Mouse (Mus musculus): ENCODE data around the gene Tle4. TPM values are rescaled to one million over a fixed set of nuclear protein-coding genes. Genes with fewer than 3 reads are reported as not detected.

Gene Tle4
- total and polyA plus RNA-seq, 3 experiments: 13.2 to 32.7 (median 15.4) TPM

DNA sequence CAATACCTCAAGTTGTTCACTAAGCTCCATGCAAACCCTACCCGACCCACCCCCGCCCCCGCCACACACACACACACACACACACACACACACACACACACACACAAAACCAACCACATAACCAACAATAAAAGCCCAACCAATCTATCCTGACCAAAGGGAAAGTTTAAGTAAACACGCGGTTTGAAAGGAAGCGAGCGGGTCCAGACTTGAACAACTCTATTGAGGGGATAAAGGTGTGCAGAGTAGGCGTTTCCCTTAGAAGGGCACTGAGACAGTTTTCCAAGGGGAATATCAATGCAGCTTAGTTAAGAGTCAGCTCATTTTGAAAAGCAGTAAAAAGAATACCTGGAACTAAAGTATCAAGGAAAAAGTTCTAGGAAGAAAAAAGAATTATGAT lies 128.5 kb downstream of the Tle4 start:
- DNase-seq (ENCODE audit: low spot score): no peak
- H3K36me3 ChIP-seq (replicated peaks): peaks cover 26% of the 10 kb centered on the region
- peaks cover 5% of the 10 kb centered on the region; the same call in 1 of the 2 replicates for H3K4me1 ChIP-seq (ENCODE audit: insufficient read depth, low read depth, low read length)
- TF ChIP-seq GATA2 (IDR thresholded peaks at IDR 0.05; ENCODE audit: borderline replicate concordance, low read depth, low read length): no peak
- no peak for TF ChIP-seq GATA1 (IDR thresholded peaks at IDR 0.05; ENCODE audit: borderline replicate concordance, low read length)
- TF ChIP-seq CTCF (IDR thresholded peaks at IDR 0.05; ENCODE audit: low read depth, low read length): no peak
- TF ChIP-seq TAL1 (conservative IDR thresholded peaks at IDR 0.05; ENCODE audit: low read depth, low read length): no peak
- no peak for TF ChIP-seq POLR2AphosphoS5 (IDR thresholded peaks at IDR 0.05; ENCODE audit: insufficient replicate concordance, low read depth, low read length)
- no peaks in the 10 kb centered on the region for H3K9me3 ChIP-seq (replicated peaks)
- ATAC-seq (ENCODE audit: extremely low read depth, insufficient number of reproducible peaks, low FRiP score, poor library complexity, severe bottlenecking): no peak
- H3K27me3 ChIP-seq (ENCODE audit: insufficient read depth, low read length): no peaks in the 10 kb centered on the region
- no peak overlapping the region for H3K4me3 ChIP-seq (ENCODE audit: low read depth, low read length)

- ATAC-seq (ENCODE audit: extremely low read depth, insufficient number of reproducible peaks, low FRiP score, poor library complexity, severe bottlenecking) (no peak), DNase-seq (ENCODE audit: low spot score) (no peak)
- TF ChIP-seq CTCF (IDR thresholded peaks at IDR 0.05; ENCODE audit: low read depth, low read length) (no peak), TAL1 (conservative IDR thresholded peaks at IDR 0.05; ENCODE audit: low read depth, low read length) (no peak), POLR2AphosphoS5 (IDR thresholded peaks at IDR 0.05; ENCODE audit: insufficient replicate concordance, low read depth, low read length) (no peak)
Observed at GRCm38 (mm10) chr19:14468733-14469132, 129.1 kb downstream of the Tle4 start.

GRCm38 (mm10) chr19:14466020-14466419 lies 131.8 kb downstream of the Tle4 start:
- DNase-seq (ENCODE audit: low spot score) (no peak), ATAC-seq (ENCODE audit: extremely low read depth, insufficient number of reproducible peaks, low FRiP score, poor library complexity, severe bottlenecking) (no peak)
- Histone ChIP-seq H3K4me3 (ENCODE audit: low read depth, low read length) (no peak overlapping the region), H3K9me3 (replicated peaks) (no peaks in the 10 kb centered on the region), H3K4me1 (ENCODE audit: insufficient read depth, low read depth, low read length) (peaks cover 5% of the 10 kb centered on the region; the same call in 1 of the 2 replicates), H3K27me3 (ENCODE audit: insufficient read depth, low read length) (no peaks in the 10 kb centered on the region), H3K36me3 (replicated peaks) (peaks cover 53% of the 10 kb centered on the region)
- TF ChIP-seq GATA2 (IDR thresholded peaks at IDR 0.05; ENCODE audit: borderline replicate concordance, low read depth, low read length): no peak
- TF ChIP-seq CTCF (IDR thresholded peaks at IDR 0.05; ENCODE audit: low read depth, low read length): no peak
- TF ChIP-seq GATA1 (IDR thresholded peaks at IDR 0.05; ENCODE audit: borderline replicate concordance, low read length): no peak
- TF ChIP-seq POLR2AphosphoS5 (IDR thresholded peaks at IDR 0.05; ENCODE audit: insufficient replicate concordance, low read depth, low read length): no peak
- TF ChIP-seq TAL1 (conservative IDR thresholded peaks at IDR 0.05; ENCODE audit: low read depth, low read length): no peak

More at GRCm38 (mm10) chr19:14468733-14469132, 129.1 kb downstream of the Tle4 start:
- Histone ChIP-seq H3K36me3 (replicated peaks) (peaks cover 32% of the 10 kb centered on the region), H3K27me3 (ENCODE audit: insufficient read depth, low read length) (no peaks in the 10 kb centered on the region), H3K4me1 (ENCODE audit: insufficient read depth, low read depth, low read length) (peaks cover 5% of the 10 kb centered on the region; the same call in 1 of the 2 replicates), H3K4me3 (ENCODE audit: low read depth, low read length) (no peak overlapping the region), H3K9me3 (replicated peaks) (no peaks in the 10 kb centered on the region)

GRCm38 (mm10) chr19:14463281-14464079 lies 134.4 kb downstream of the Tle4 start:
- peaks cover 65% of the 10 kb centered on the region for H3K36me3 ChIP-seq (replicated peaks)
- ATAC-seq (ENCODE audit: extremely low read depth, insufficient number of reproducible peaks, low FRiP score, poor library complexity, severe bottlenecking): no peak
- TF ChIP-seq TAL1 (conservative IDR thresholded peaks at IDR 0.05; ENCODE audit: low read depth, low read length) (no peak), GATA2 (IDR thresholded peaks at IDR 0.05; ENCODE audit: borderline replicate concordance, low read depth, low read length) (no peak), POLR2AphosphoS5 (IDR thresholded peaks at IDR 0.05; ENCODE audit: insufficient replicate concordance, low read depth, low read length) (no peak), CTCF (IDR thresholded peaks at IDR 0.05; ENCODE audit: low read depth, low read length) (no peak), GATA1 (IDR thresholded peaks at IDR 0.05; ENCODE audit: borderline replicate concordance, low read length) (no peak)
- H3K9me3 ChIP-seq (replicated peaks): no peaks in the 10 kb centered on the region
- H3K4me3 ChIP-seq (ENCODE audit: low read depth, low read length): no peak overlapping the region
- no peaks in the 10 kb centered on the region for H3K4me1 ChIP-seq (ENCODE audit: insufficient read depth, low read depth, low read length)
- DNase-seq (ENCODE audit: low spot score): no peak
- H3K27me3 ChIP-seq (ENCODE audit: insufficient read depth, low read length): no peaks in the 10 kb centered on the region

GRCm38 (mm10) chr19:14453486-14453885 lies 144.4 kb downstream of the Tle4 start:
- Histone ChIP-seq H3K4me3 (ENCODE audit: low read depth, low read length) (no peak overlapping the region), H3K36me3 (replicated peaks) (peaks cover 78% of the 10 kb centered on the region), H3K9me3 (replicated peaks) (no peaks in the 10 kb centered on the region), H3K4me1 (ENCODE audit: insufficient read depth, low read depth, low read length) (no peaks in the 10 kb centered on the region), H3K27me3 (ENCODE audit: insufficient read depth, low read length) (no peaks in the 10 kb centered on the region)
- ATAC-seq (ENCODE audit: extremely low read depth, insufficient number of reproducible peaks, low FRiP score, poor library complexity, severe bottlenecking) (no peak), DNase-seq (ENCODE audit: low spot score) (no peak)
- TF ChIP-seq GATA1 (IDR thresholded peaks at IDR 0.05; ENCODE audit: borderline replicate concordance, low read length): no peak

GRCm38 (mm10) chr19:14451329-14451728 lies 146.5 kb downstream of the Tle4 start:
- peaks cover 66% of the 10 kb centered on the region for H3K36me3 ChIP-seq (replicated peaks)
- no peaks in the 10 kb centered on the region for H3K4me1 ChIP-seq (ENCODE audit: insufficient read depth, low read depth, low read length)
- ATAC-seq (ENCODE audit: extremely low read depth, insufficient number of reproducible peaks, low FRiP score, poor library complexity, severe bottlenecking): no peak
- no peaks in the 10 kb centered on the region for H3K9me3 ChIP-seq (replicated peaks)
- H3K27me3 ChIP-seq (ENCODE audit: insufficient read depth, low read length): no peaks in the 10 kb centered on the region
- TF ChIP-seq POLR2AphosphoS5 (IDR thresholded peaks at IDR 0.05; ENCODE audit: insufficient replicate concordance, low read depth, low read length) (no peak), GATA2 (IDR thresholded peaks at IDR 0.05; ENCODE audit: borderline replicate concordance, low read depth, low read length) (no peak), CTCF (IDR thresholded peaks at IDR 0.05; ENCODE audit: low read depth, low read length) (no peak), TAL1 (conservative IDR thresholded peaks at IDR 0.05; ENCODE audit: low read depth, low read length) (no peak), GATA1 (IDR thresholded peaks at IDR 0.05; ENCODE audit: borderline replicate concordance, low read length) (no peak)
- no peak for DNase-seq (ENCODE audit: low spot score)
- H3K4me3 ChIP-seq (ENCODE audit: low read depth, low read length): no peak overlapping the region
